Comparison of ENCODE assay signal across 16 mouse cellular contexts in the genomic region with DNA sequence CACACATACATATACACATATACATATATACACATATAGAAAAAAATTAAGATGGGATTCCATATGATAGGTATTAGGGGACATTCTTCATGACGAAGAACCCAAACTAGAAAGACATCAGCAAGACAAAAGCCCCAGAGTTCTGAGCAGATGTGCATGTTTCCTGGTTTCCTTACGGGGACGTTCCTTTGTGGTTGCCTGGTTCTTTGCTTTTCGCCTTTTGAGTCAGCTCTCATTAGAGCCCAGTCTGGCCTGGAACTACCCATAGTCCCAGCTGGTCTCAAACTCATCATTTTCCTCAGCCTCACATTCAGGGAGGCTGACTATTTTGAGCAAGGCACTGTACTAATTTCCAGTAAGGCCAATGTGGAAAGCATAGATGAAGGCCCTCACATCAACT.
"Had no signal": no experiment of that assay in that cellular context is flagged by ENCODE, and none has a peak within 500 bp of the region (broad histone marks: within the 10 kb centered on the region; RNA-seq: fewer than 3 reads in every experiment).

No protein-coding gene starts in this region.

- DNase-seq: retina, postnatal 1 day; right cerebral cortex, adult 18-20 months; right cerebral cortex, postnatal 14 days; right cerebral cortex, postnatal 25 days; right cerebral cortex, postnatal 4 days; spleen, adult 18-20 months; thymus, adult 18-20 months; thymus, adult 2 months; thymus, postnatal 14 days; thymus, postnatal 25 days; thymus, postnatal 36 days; thymus, postnatal 4 days had no signal

- H3K27ac ChIP-seq: neural tube, embryonic 13.5 days; neural tube, embryonic 15.5 days; stomach, embryonic 15.5 days; stomach, postnatal 0 days had no signal

- H3K9me3 ChIP-seq: neural tube, embryonic 13.5 days; neural tube, embryonic 15.5 days; stomach, embryonic 15.5 days had no signal

- H3K9ac ChIP-seq: neural tube, embryonic 13.5 days; neural tube, embryonic 15.5 days; stomach, embryonic 15.5 days had no signal

- H3K27me3 ChIP-seq: neural tube, embryonic 13.5 days; neural tube, embryonic 15.5 days; stomach, embryonic 15.5 days had no signal

- H3K4me2 ChIP-seq: neural tube, embryonic 13.5 days; neural tube, embryonic 15.5 days; stomach, embryonic 15.5 days had no signal

- H3K4me3 ChIP-seq: neural tube, embryonic 13.5 days; neural tube, embryonic 15.5 days; stomach, embryonic 15.5 days had no signal
